Mouse (Mus musculus): Measurements from ENCODE around the gene Acsl5. TPM values are rescaled to one million over a fixed set of nuclear protein-coding genes. Genes with fewer than 3 reads are reported as not detected.

Acsl5 gene
- total and polyA plus RNA-seq, 3 experiments: 21.8 to 111 (median 30.1) TPM

DNA sequence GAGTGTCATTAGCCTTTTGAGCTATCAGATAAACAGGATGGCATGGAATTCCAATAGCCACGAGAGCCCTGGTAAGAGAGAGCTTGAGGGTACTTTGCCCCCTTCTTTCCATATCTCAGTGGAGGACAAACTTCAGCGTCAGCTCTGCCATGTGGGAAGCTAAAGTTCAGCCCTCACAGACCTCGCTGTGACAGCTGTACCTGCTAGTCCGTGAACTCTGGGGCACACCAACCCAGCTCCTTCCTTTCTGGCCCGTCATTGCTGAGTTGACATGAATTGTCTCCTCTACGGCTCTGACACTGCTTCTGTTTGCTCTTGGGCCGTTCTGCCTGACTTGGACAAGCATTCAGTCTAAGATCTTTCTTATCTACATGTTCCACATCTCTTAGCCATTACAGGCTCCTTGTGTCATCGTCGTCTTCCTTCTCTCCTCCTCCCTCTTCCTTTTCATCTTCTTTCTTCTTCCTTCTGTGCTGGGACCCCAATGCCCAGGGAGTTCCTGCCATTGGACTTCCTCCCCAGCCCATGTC, 3.7 kb upstream of the Acsl5 start:
- ATAC-seq (ENCODE audit: extremely low read depth, insufficient number of reproducible peaks, low FRiP score, poor library complexity, severe bottlenecking): no peak
- Histone ChIP-seq H3K4me1 (ENCODE audit: insufficient read depth, low read depth, low read length) (peaks cover 21% of the 10 kb centered on the region), H3K4me3 (ENCODE audit: low read depth, low read length) (no peak overlapping the region), H3K9me3 (replicated peaks) (no peaks in the 10 kb centered on the region), H3K36me3 (replicated peaks) (no peaks in the 10 kb centered on the region), H3K27me3 (ENCODE audit: insufficient read depth, low read length) (peaks cover 56% of the 10 kb centered on the region)
- no peak for TF ChIP-seq POLR2AphosphoS5 (IDR thresholded peaks at IDR 0.05; ENCODE audit: insufficient replicate concordance, low read depth, low read length)
- no peak for TF ChIP-seq GATA2 (IDR thresholded peaks at IDR 0.05; ENCODE audit: borderline replicate concordance, low read depth, low read length)
- no peak for TF ChIP-seq TAL1 (conservative IDR thresholded peaks at IDR 0.05; ENCODE audit: low read depth, low read length)
- TF ChIP-seq GATA1 (IDR thresholded peaks at IDR 0.05; ENCODE audit: borderline replicate concordance, low read length): no peak
- TF ChIP-seq CTCF (IDR thresholded peaks at IDR 0.05; ENCODE audit: low read depth, low read length): no peak
- DNase-seq (ENCODE audit: low spot score): no peak

DNA sequence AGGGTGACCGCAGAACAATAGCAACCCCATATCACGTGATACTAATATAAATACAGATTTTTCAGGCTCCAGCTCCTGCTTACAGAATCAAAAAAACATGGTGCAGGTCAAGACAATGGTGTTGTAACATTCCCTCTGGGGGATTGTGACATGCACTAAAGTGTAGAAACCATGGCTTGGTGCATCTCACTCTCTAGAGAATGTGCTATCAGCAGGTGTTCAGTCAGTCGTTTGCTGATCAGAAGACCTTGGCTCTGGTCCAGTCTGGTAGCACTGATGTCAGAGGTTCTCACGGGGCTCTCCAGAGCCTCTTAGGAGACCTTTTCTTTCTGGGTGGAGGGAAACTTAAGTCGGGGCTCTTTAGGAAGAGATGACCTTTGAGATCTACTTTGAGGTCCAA, 1.3 kb upstream of the Acsl5 start:
- H3K4me3 ChIP-seq (ENCODE audit: low read depth, low read length): no peak overlapping the region
- peaks cover 39% of the 10 kb centered on the region for H3K4me1 ChIP-seq (ENCODE audit: insufficient read depth, low read depth, low read length)
- DNase-seq (ENCODE audit: low spot score) (no peak), ATAC-seq (ENCODE audit: extremely low read depth, insufficient number of reproducible peaks, low FRiP score, poor library complexity, severe bottlenecking) (no peak)
- H3K36me3 ChIP-seq (replicated peaks): peaks cover 2% of the 10 kb centered on the region
- no peak for TF ChIP-seq POLR2AphosphoS5 (IDR thresholded peaks at IDR 0.05; ENCODE audit: insufficient replicate concordance, low read depth, low read length)
- TF ChIP-seq TAL1 (conservative IDR thresholded peaks at IDR 0.05; ENCODE audit: low read depth, low read length): no peak
- TF ChIP-seq CTCF (IDR thresholded peaks at IDR 0.05; ENCODE audit: low read depth, low read length): no peak
- TF ChIP-seq GATA1 (IDR thresholded peaks at IDR 0.05; ENCODE audit: borderline replicate concordance, low read length): no peak
- TF ChIP-seq GATA2 (IDR thresholded peaks at IDR 0.05; ENCODE audit: borderline replicate concordance, low read depth, low read length): no peak
- H3K27me3 ChIP-seq (ENCODE audit: insufficient read depth, low read length): peaks cover 37% of the 10 kb centered on the region
- H3K9me3 ChIP-seq (replicated peaks): no peaks in the 10 kb centered on the region

DNA sequence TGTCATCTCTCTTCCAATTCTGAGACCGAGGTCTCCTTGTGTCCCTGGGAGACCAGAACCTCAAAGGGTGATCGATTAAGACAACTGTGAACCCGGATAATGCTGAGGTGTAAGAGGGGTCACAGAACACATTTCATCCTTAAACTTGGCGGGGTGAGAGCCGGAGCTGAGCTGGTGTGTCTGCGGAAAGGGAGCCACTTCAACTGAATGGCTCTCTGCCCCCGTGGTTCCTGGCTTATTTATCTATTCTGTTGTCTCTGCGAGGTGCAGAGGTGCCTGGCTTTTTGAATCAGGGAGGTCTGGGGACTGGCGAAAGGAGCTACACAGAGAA, 1.5 kb downstream of the Acsl5 start:
- no peak for TF ChIP-seq TAL1 (conservative IDR thresholded peaks at IDR 0.05; ENCODE audit: low read depth, low read length)
- no peak for TF ChIP-seq GATA2 (IDR thresholded peaks at IDR 0.05; ENCODE audit: borderline replicate concordance, low read depth, low read length)
- no peak for TF ChIP-seq CTCF (IDR thresholded peaks at IDR 0.05; ENCODE audit: low read depth, low read length)
- no peak for TF ChIP-seq POLR2AphosphoS5 (IDR thresholded peaks at IDR 0.05; ENCODE audit: insufficient replicate concordance, low read depth, low read length)
- no peak for TF ChIP-seq GATA1 (IDR thresholded peaks at IDR 0.05; ENCODE audit: borderline replicate concordance, low read length)

DNA sequence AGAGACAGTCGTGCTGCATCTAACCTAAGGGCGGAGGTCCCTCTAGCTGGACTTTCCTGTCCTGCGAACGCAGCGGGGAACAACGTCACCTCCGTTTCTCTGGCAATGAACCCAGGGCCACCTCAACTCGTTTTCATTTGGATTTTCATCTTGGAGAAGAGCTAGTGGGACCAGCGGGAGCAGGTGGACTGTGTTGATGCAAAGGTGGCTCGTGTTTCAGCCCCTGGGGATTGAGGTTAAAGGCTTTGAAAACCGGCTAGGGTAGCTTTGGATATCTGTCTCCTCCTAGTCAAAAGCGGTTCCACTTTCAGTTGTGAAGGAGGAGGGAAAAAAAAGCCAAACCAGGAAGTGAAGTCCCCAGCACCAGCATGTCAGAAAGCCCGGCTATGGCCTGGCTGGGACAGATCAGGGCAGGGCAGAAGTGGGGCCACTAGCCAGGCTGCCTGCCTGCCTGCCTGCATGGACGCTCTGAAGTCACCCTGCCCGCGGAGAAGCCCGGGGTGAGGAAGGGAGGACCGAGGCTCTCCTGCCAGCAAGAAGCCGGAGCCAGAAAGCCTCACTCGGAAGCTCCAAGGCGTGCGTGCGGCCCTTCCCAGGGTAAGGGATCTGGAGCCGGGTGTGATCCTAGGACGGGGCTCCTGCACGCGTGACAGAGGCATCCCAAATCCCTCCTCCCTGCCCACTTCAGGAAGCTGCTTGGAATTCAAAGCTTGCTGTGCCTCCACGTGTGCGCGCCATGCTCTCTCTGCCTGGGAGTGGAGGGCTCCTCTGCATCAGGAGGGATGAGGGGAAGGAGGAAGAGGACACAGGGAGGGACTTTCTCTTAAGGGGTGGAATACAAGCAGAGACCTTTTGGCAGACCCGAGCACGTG, 2.1 kb downstream of the Acsl5 start:
- H3K27me3 ChIP-seq (ENCODE audit: insufficient read depth, low read length): peaks cover 16% of the 10 kb centered on the region
- H3K4me1 ChIP-seq (ENCODE audit: insufficient read depth, low read depth, low read length): peaks cover 61% of the 10 kb centered on the region
- TF ChIP-seq POLR2AphosphoS5 (IDR thresholded peaks at IDR 0.05; ENCODE audit: insufficient replicate concordance, low read depth, low read length) (no peak; the same call in 1 of the 2 replicates), TAL1 (conservative IDR thresholded peaks at IDR 0.05; ENCODE audit: low read depth, low read length) (no peak), GATA1 (IDR thresholded peaks at IDR 0.05; ENCODE audit: borderline replicate concordance, low read length) (no peak), CTCF (IDR thresholded peaks at IDR 0.05; ENCODE audit: low read depth, low read length) (no peak), GATA2 (IDR thresholded peaks at IDR 0.05; ENCODE audit: borderline replicate concordance, low read depth, low read length) (no peak)
- peak; percentile 69 for DNase-seq (ENCODE audit: low spot score)
- peak; percentile 54 for ATAC-seq (ENCODE audit: extremely low read depth, insufficient number of reproducible peaks, low FRiP score, poor library complexity, severe bottlenecking)
- peak overlapping the region; percentile 92 for H3K4me3 ChIP-seq (ENCODE audit: low read depth, low read length)
- H3K9me3 ChIP-seq (replicated peaks): no peaks in the 10 kb centered on the region
- H3K36me3 ChIP-seq (replicated peaks): peaks cover 30% of the 10 kb centered on the region

More for the DNA sequence above, 1.5 kb downstream of the Acsl5 start:
- Histone ChIP-seq H3K36me3 (replicated peaks) (peaks cover 24% of the 10 kb centered on the region), H3K9me3 (replicated peaks) (no peaks in the 10 kb centered on the region), H3K27me3 (ENCODE audit: insufficient read depth, low read length) (peaks cover 19% of the 10 kb centered on the region), H3K4me1 (ENCODE audit: insufficient read depth, low read depth, low read length) (peaks cover 55% of the 10 kb centered on the region), H3K4me3 (ENCODE audit: low read depth, low read length) (peak overlapping the region; percentile 92)
- no peak for ATAC-seq (ENCODE audit: extremely low read depth, insufficient number of reproducible peaks, low FRiP score, poor library complexity, severe bottlenecking)
- DNase-seq (ENCODE audit: low spot score): peak; percentile 45

DNA sequence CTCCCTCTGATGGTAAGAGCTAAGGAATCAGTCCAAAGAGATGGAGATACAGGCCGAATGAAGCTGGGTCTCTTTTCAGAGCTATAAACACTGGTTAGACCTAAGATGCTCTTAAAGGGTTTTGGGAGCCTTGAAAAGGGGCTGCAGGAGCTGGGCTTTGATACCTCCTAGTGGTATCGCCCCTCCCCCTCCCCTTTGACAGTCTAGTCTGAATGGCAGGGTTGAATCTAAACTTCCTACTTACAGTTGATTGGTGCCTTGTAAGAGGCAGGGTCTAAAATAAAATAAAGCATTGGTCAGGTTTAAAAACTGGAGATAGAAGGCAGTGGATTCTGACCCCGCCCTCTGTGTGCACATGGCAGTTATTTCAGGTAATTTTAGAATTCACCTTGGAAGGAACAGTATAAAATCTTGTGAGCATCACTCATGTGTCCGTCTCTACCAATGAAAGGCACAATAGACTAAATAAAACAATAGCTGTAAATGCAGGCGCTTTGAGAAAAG, 2.8 kb downstream of the Acsl5 start:
- H3K4me1 ChIP-seq (ENCODE audit: insufficient read depth, low read depth, low read length): peaks cover 66% of the 10 kb centered on the region
- peak; percentile 80 for DNase-seq (ENCODE audit: low spot score)
- TF ChIP-seq GATA1 (IDR thresholded peaks at IDR 0.05; ENCODE audit: borderline replicate concordance, low read length): no peak
- no peak for TF ChIP-seq POLR2AphosphoS5 (IDR thresholded peaks at IDR 0.05; ENCODE audit: insufficient replicate concordance, low read depth, low read length)
- TF ChIP-seq TAL1 (conservative IDR thresholded peaks at IDR 0.05; ENCODE audit: low read depth, low read length): no peak
- no peak for TF ChIP-seq GATA2 (IDR thresholded peaks at IDR 0.05; ENCODE audit: borderline replicate concordance, low read depth, low read length)
- TF ChIP-seq CTCF (IDR thresholded peaks at IDR 0.05; ENCODE audit: low read depth, low read length): no peak

DNA sequence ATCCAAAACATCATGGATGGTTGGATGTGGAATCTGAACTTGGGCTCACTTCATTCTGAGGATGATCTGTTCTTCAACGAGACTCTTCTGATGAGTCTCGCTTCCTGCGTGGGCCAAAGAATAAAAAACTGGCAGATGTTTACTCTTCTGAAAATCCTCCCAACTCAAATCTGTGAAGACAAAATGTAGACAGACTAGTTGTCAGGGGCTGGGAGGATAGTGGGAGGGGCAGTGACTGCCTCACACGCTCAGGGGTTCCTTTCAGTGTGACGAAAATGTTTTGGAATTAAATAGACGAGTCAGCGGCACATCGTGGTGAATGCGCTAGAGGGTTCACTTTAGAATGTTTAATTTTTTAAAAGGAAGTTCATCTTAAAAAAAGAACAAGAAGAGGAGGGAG, 4.4 kb downstream of the Acsl5 start:
- peaks cover 51% of the 10 kb centered on the region for H3K36me3 ChIP-seq (replicated peaks)
- ATAC-seq (ENCODE audit: extremely low read depth, insufficient number of reproducible peaks, low FRiP score, poor library complexity, severe bottlenecking): no peak
- TF ChIP-seq TAL1 (conservative IDR thresholded peaks at IDR 0.05; ENCODE audit: low read depth, low read length): no peak
- no peak for TF ChIP-seq CTCF (IDR thresholded peaks at IDR 0.05; ENCODE audit: low read depth, low read length)
- TF ChIP-seq GATA1 (IDR thresholded peaks at IDR 0.05; ENCODE audit: borderline replicate concordance, low read length): no peak
- H3K4me1 ChIP-seq (ENCODE audit: insufficient read depth, low read depth, low read length): peaks cover 66% of the 10 kb centered on the region
- H3K27me3 ChIP-seq (ENCODE audit: insufficient read depth, low read length): peaks cover 3% of the 10 kb centered on the region; the same call in 1 of the 2 replicates
- no peak overlapping the region for H3K4me3 ChIP-seq (ENCODE audit: low read depth, low read length)
- H3K9me3 ChIP-seq (replicated peaks): no peaks in the 10 kb centered on the region
- DNase-seq (ENCODE audit: low spot score): no peak

More for the DNA sequence above, 2.8 kb downstream of the Acsl5 start:
- Histone ChIP-seq H3K36me3 (replicated peaks) (peaks cover 38% of the 10 kb centered on the region), H3K27me3 (ENCODE audit: insufficient read depth, low read length) (peaks cover 8% of the 10 kb centered on the region), H3K4me3 (ENCODE audit: low read depth, low read length) (peak overlapping the region; percentile 92), H3K9me3 (replicated peaks) (no peaks in the 10 kb centered on the region)
- peak; percentile 79 for ATAC-seq (ENCODE audit: extremely low read depth, insufficient number of reproducible peaks, low FRiP score, poor library complexity, severe bottlenecking)
